Mouse (Mus musculus) limb, embryonic 14.5 days (tissue): ENCODE data around the gene Gpr55. TPM values are rescaled to one million over a fixed set of nuclear protein-coding genes. Genes with fewer than 3 reads are reported as not detected.
A peak's percentile ranks its signal among the peaks of the same experiment; 100 is the strongest.

Experiments
- ATAC-seq: fragments of 200-750 bp; cut with Nextera tagmentation; 2 replicates; pipeline ENCODE4 v1.8.0; 2017; ENCODE audit warnings: low read depth, moderate number of reproducible peaks, moderate TSS enrichment; ENCODE audit not compliant: low FRiP score
- DNase-seq: peaks from one replicate; pipeline ENCODE4 v3.0.0-alpha.2; 2015; ENCODE audit warnings: low spot score
- H3K27ac ChIP-seq: fragments of 300-500 bp; sonication (generic); replicated peaks from 2 replicates; pipeline ENCODE4 v1.5.1; 2014; ENCODE audit warnings: low read depth, mild to moderate bottlenecking, low read length, moderate library complexity, mixed read lengths
- H3K27me3 ChIP-seq: fragments of 300-500 bp; sonication (generic); 2 replicates; pipeline ENCODE4 v1.6.1; 2014; ENCODE audit warnings: low read length, mixed read lengths; ENCODE audit not compliant: control insufficient read depth, insufficient read depth
- H3K36me3 ChIP-seq: fragments of 300-500 bp; sonication (generic); 2 replicates; pipeline ENCODE4 v1.6.1; 2014; ENCODE audit warnings: mild to moderate bottlenecking, low read length, moderate library complexity, mixed read lengths; ENCODE audit not compliant: control insufficient read depth, insufficient read depth
- H3K4me1 ChIP-seq: fragments of 300-500 bp; sonication (generic); 2 replicates; pipeline ENCODE4 v1.6.1; 2014; ENCODE audit warnings: antibody characterized with exemption, low read length, mixed read lengths; ENCODE audit not compliant: control insufficient read depth, insufficient read depth
- H3K4me2 ChIP-seq: fragments of 300-500 bp; sonication (generic); replicated peaks from 2 replicates; pipeline ENCODE4 v1.6.1; 2014; ENCODE audit warnings: low read depth, mild to moderate bottlenecking, low read length, moderate library complexity; ENCODE audit not compliant: severe bottlenecking
- H3K4me3 ChIP-seq: fragments of 300-500 bp; sonication (generic); replicated peaks from 2 replicates; pipeline ENCODE4 v1.5.1; 2014; ENCODE audit warnings: low read length
- H3K9ac ChIP-seq: fragments of 300-500 bp; sonication (generic); 2 replicates; pipeline ENCODE4 v1.6.1; 2014; ENCODE audit warnings: mild to moderate bottlenecking, low read depth, low read length, moderate library complexity; ENCODE audit not compliant: severe bottlenecking
- H3K9me3 ChIP-seq: fragments of 300-500 bp; sonication (generic); 2 replicates; pipeline ENCODE4 v1.6.1; 2016; ENCODE audit warnings: low read length; ENCODE audit not compliant: control insufficient read depth
- POLR2A ChIP-seq: fragments of 200-500 bp; IDR thresholded peaks from 2 replicates; pipeline ENCODE4 v1.8.0; 2012; ENCODE audit warnings: inconsistent platforms, mild to moderate bottlenecking, moderate library complexity, borderline replicate concordance; ENCODE audit not compliant: insufficient read depth, insufficient read length; ENCODE audit errors: extremely low read depth
- WGBS: fragments of 180-500 bp; shearing (Covaris S2); extraction: QIAGEN DNeasy Blood & Tissue Kit; methylation state at CpG from one replicate; pipeline ENCODE4 v1.1.7; 2014; 5-methylcytosine and 5-hydroxymethylcytosine counted together
- polyA plus RNA-seq, 2 experiments: library from polyadenylated mRNA; depleted of rRNA in 1 of 2; stranded (reverse) in 1 of 2; unstranded in 1 of 2; fragments of >200 nt; fragmentation: Nextera tagmentation in 1 of 2; extraction: Ambion mirVana in 1 of 2; gene quantifications; 2 replicates each; pipeline versions ENCODE4 v1.2.1 to v1.2.3; 2012 to 2014

The Gpr55 gene
- 0.11 and 0.12 TPM in 2 replicates for polyA plus RNA-seq (2012; rRNA removed)
- not detected in 2 replicates for polyA plus RNA-seq (2014; fragmentation: Nextera tagmentation; extraction: Ambion mirVana)

GRCm38 (mm10) chr1:85960873-85961272 lies at the start of gene Gpr55:
Gpr55 (minus strand) TSS chr1:85961007.
- H3K27me3 ChIP-seq: no peaks in the 10 kb centered on the region
- no peak for TF ChIP-seq POLR2A
- DNase-seq: no peak
- H3K36me3 ChIP-seq: no peaks in the 10 kb centered on the region
- no peaks in the 10 kb centered on the region for H3K9me3 ChIP-seq
- no peak within 1 kb of the TSS for H3K4me2 ChIP-seq
- 77% methylated on average over 5 of the region's 5 CpGs for WGBS
- no peak within 1 kb of the TSS for H3K27ac ChIP-seq
- peaks cover 4% of the 10 kb centered on the region; the same call in 1 of the 2 replicates for H3K4me1 ChIP-seq
- no peak within 1 kb of the TSS for H3K4me3 ChIP-seq
- H3K9ac ChIP-seq: no peak within 1 kb of the TSS
- ATAC-seq: no peak

GRCm38 (mm10) chr1:86007778-86008177 lies 47.0 kb upstream of the Gpr55 start:
- ATAC-seq (peak; percentile 74), DNase-seq (peak; percentile 94)
- no peak overlapping the region for H3K4me2 ChIP-seq
- no peak overlapping the region for H3K4me3 ChIP-seq
- no peaks in the 10 kb centered on the region; the same call in 1 of the 2 replicates for H3K9me3 ChIP-seq
- H3K27me3 ChIP-seq: no peaks in the 10 kb centered on the region
- WGBS: 2% methylated on average over 7 of the region's 7 CpGs
- H3K36me3 ChIP-seq: no peaks in the 10 kb centered on the region
- no peak overlapping the region for H3K9ac ChIP-seq
- H3K27ac ChIP-seq: no peak overlapping the region
- no peak for TF ChIP-seq POLR2A
- no peaks in the 10 kb centered on the region for H3K4me1 ChIP-seq

GRCm38 (mm10) chr1:86006040-86006439 lies 45.2 kb upstream of the Gpr55 start:
- Histone ChIP-seq H3K9me3 (no peaks in the 10 kb centered on the region), H3K36me3 (no peaks in the 10 kb centered on the region), H3K4me1 (no peaks in the 10 kb centered on the region), H3K27me3 (no peaks in the 10 kb centered on the region), H3K4me2 (no peak overlapping the region), H3K27ac (no peak overlapping the region), H3K4me3 (no peak overlapping the region), H3K9ac (no peak overlapping the region)
- TF ChIP-seq POLR2A: no peak
- DNase-seq: no peak
- no peak for ATAC-seq
- WGBS: 90% methylated on average over 6 of the region's 6 CpGs

GRCm38 (mm10) chr1:86005540-86005939 lies 44.7 kb upstream of the Gpr55 start:
- Histone ChIP-seq H3K4me1 (no peaks in the 10 kb centered on the region), H3K9me3 (no peaks in the 10 kb centered on the region), H3K36me3 (no peaks in the 10 kb centered on the region), H3K4me3 (no peak overlapping the region), H3K9ac (no peak overlapping the region), H3K4me2 (no peak overlapping the region), H3K27me3 (no peaks in the 10 kb centered on the region), H3K27ac (no peak overlapping the region)
- TF ChIP-seq POLR2A: no peak
- DNase-seq (no peak), ATAC-seq (no peak)
- WGBS: 90% methylated on average over 10 of the region's 10 CpGs

- no peak for ATAC-seq
These were observed 39.2 kb upstream of the Gpr55 start for GRCm38 (mm10) chr1:85999853-86000570.

More at GRCm38 (mm10) chr1:85999853-86000570, 39.2 kb upstream of the Gpr55 start:
- H3K4me2 ChIP-seq: no peak overlapping the region
- H3K27ac ChIP-seq: no peak overlapping the region
- no peaks in the 10 kb centered on the region for H3K9me3 ChIP-seq
- no peak overlapping the region for H3K9ac ChIP-seq
- H3K27me3 ChIP-seq: no peaks in the 10 kb centered on the region
- no peak for DNase-seq
- H3K4me3 ChIP-seq: no peak overlapping the region
- no peaks in the 10 kb centered on the region for H3K36me3 ChIP-seq
- 81% methylated on average over 18 of the region's 18 CpGs for WGBS
- no peak for TF ChIP-seq POLR2A
- H3K4me1 ChIP-seq: no peaks in the 10 kb centered on the region
